Comparison of ENCODE assay signal across 20 mouse cellular contexts in the genomic region with DNA sequence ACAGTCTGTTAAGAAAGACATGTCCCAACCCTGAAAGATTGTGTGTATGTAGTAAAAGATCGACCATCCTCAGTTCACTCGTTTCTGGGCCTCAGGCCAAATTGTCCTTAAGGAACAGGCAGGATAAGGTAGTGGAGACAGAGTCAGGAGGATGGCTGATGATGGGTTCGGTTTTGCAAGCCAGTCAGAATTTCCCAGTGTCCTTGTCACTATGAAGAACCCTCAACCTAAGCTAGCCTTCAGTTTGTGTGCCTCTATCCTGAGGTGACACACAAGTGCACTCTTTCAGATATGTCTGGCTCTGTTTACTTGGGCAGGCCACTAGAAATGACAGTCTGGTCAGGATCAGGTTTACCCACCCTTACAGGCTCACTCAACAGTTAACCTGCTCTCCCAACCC. TPM values are rescaled to one million over a fixed set of nuclear protein-coding genes. Genes with fewer than 3 reads are reported as not detected.
"Had no signal": no experiment of that assay in that cellular context is flagged by ENCODE, and none has a peak within 500 bp of the region (broad histone marks: within the 10 kb centered on the region; RNA-seq: fewer than 3 reads in every experiment).

No protein-coding gene starts in this region.

- H3K4me2 ChIP-seq: neural tube, embryonic 12.5 days; neural tube, embryonic 13.5 days; neural tube, embryonic 15.5 days; stomach, embryonic 15.5 days had no signal

- H3K4me3 ChIP-seq: neural tube, embryonic 12.5 days; neural tube, embryonic 13.5 days; neural tube, embryonic 15.5 days; stomach, embryonic 15.5 days had no signal

- H3K9me3 ChIP-seq: neural tube, embryonic 12.5 days; neural tube, embryonic 13.5 days; neural tube, embryonic 15.5 days; stomach, embryonic 15.5 days had no signal

- H3K27ac ChIP-seq: neural tube, embryonic 12.5 days; neural tube, embryonic 13.5 days; neural tube, embryonic 15.5 days; stomach, embryonic 15.5 days; stomach, postnatal 0 days had no signal

- H3K4me1 ChIP-seq: neural tube, embryonic 12.5 days; neural tube, embryonic 13.5 days; neural tube, embryonic 15.5 days; stomach, embryonic 15.5 days had no signal

- H3K27me3 ChIP-seq: neural tube, embryonic 12.5 days; neural tube, embryonic 13.5 days; neural tube, embryonic 15.5 days; stomach, embryonic 15.5 days had no signal

- H3K9ac ChIP-seq: neural tube, embryonic 12.5 days; neural tube, embryonic 13.5 days; neural tube, embryonic 15.5 days; stomach, embryonic 15.5 days had no signal

- DNase-seq: retina, postnatal 1 day; right cerebral cortex, adult 18-20 months; right cerebral cortex, postnatal 14 days; right cerebral cortex, postnatal 25 days; right cerebral cortex, postnatal 4 days; spleen, adult 18-20 months; thymus, adult 18-20 months; thymus, adult 2 months; thymus, postnatal 14 days; thymus, postnatal 25 days; thymus, postnatal 36 days; thymus, postnatal 4 days had no signal

RNA-seq across cellular contexts. Expression of gene Drd1, which starts 47.8 kb away (rescaled TPM):
- total RNA-seq: neutrophil, adult 5-6 weeks had no signal
- polyA plus RNA-seq: small intestine, adult 2 months; spleen, adult 2 months had no signal
